Mouse (Mus musculus): ENCODE results near the gene Arl14. TPM values are rescaled to one million over a fixed set of nuclear protein-coding genes. Genes with fewer than 3 reads are reported as not detected.
"Not testable (repeated sequence)": the region's sequence is repeated elsewhere in the genome, so short reads cannot be mapped to it uniquely, and the experiment has no call there.

Arl14 gene
- polyA plus RNA-seq, 1 experiment, result not detected

GRCm38 (mm10) chr3:69254676-69255075 is 32.5 kb downstream of the Arl14 start:
- Histone ChIP-seq H3K9me3 (no peaks in the 10 kb centered on the region), H3K4me1 (peaks cover 4% of the 10 kb centered on the region), H3K27me3 (replicated peaks) (peaks cover 2% of the 10 kb centered on the region), H3K4me3 (replicated peaks) (no peak overlapping the region), H3K36me3 (replicated peaks; ENCODE audit: low read length) (no peaks in the 10 kb centered on the region)
- no peak for TF ChIP-seq FLI1 (IDR thresholded peaks at IDR 0.05; ENCODE audit: low read length)
- no peak for TF ChIP-seq GATA1 (IDR thresholded peaks at IDR 0.05; ENCODE audit: borderline replicate concordance, low read length)

- TF ChIP-seq GATA1 (IDR thresholded peaks at IDR 0.05; ENCODE audit: borderline replicate concordance, low read length), result no peak
- TF ChIP-seq FLI1 (IDR thresholded peaks at IDR 0.05; ENCODE audit: low read length), result no peak
- Histone ChIP-seq H3K4me3 (replicated peaks) (no peak overlapping the region), H3K9me3 (no peaks in the 10 kb centered on the region), H3K36me3 (replicated peaks; ENCODE audit: low read length) (no peaks in the 10 kb centered on the region), H3K4me1 (no peaks in the 10 kb centered on the region; the same call in none of the 2 replicates), H3K27me3 (replicated peaks) (peaks cover 2% of the 10 kb centered on the region)
Observed at GRCm38 (mm10) chr3:69257049-69257699, 35.0 kb downstream of the Arl14 start.

GRCm38 (mm10) chr3:69263010-69263643 is 40.9 kb downstream of the Arl14 start:
- no peaks in the 10 kb centered on the region for H3K27me3 ChIP-seq (replicated peaks)
- H3K4me3 ChIP-seq (replicated peaks), result no peak overlapping the region
- H3K4me1 ChIP-seq, result no peaks in the 10 kb centered on the region
- H3K36me3 ChIP-seq (replicated peaks; ENCODE audit: low read length), result no peaks in the 10 kb centered on the region
- 0 out of 2 replicates have a peak, but pooled peaks cover 8% of the 10 kb centered on the region for H3K9me3 ChIP-seq
- TF ChIP-seq GATA1 (IDR thresholded peaks at IDR 0.05; ENCODE audit: borderline replicate concordance, low read length), result no peak
- TF ChIP-seq FLI1 (IDR thresholded peaks at IDR 0.05; ENCODE audit: low read length), result no peak

- H3K4me3 ChIP-seq (replicated peaks); H3K4me1 ChIP-seq; H3K27me3 ChIP-seq (replicated peaks); H3K9me3 ChIP-seq; H3K36me3 ChIP-seq (replicated peaks; ENCODE audit: low read length): not testable (repeated sequence)
Observed at GRCm38 (mm10) chr3:69264299-69264698, 42.1 kb downstream of the Arl14 start.

GRCm38 (mm10) chr3:69271812-69272211 is 49.6 kb downstream of the Arl14 start:
- H3K36me3 ChIP-seq (replicated peaks; ENCODE audit: low read length), result no peaks in the 10 kb centered on the region
- TF ChIP-seq GATA1 (IDR thresholded peaks at IDR 0.05; ENCODE audit: borderline replicate concordance, low read length) (no peak), FLI1 (IDR thresholded peaks at IDR 0.05; ENCODE audit: low read length) (no peak)
- H3K27me3 ChIP-seq (replicated peaks), result no peaks in the 10 kb centered on the region
- H3K4me3 ChIP-seq (replicated peaks), result no peak overlapping the region
- H3K9me3 ChIP-seq, result no peaks in the 10 kb centered on the region
- H3K4me1 ChIP-seq, result no peaks in the 10 kb centered on the region

Other genes with a start within 250 kb of the Arl14 start
- 0.10 TPM in 1 of 2 replicates, not detected in the other for gene Ift80, start 217.8 kb upstream of the Arl14 start, polyA plus RNA-seq (2012; ENCODE audit: insufficient read depth, low replicate concordance)
- gene Smc4, start 217.7 kb upstream of the Arl14 start, polyA plus RNA-seq (2012; ENCODE audit: insufficient read depth, low replicate concordance), result 28.7 and 32.9 TPM in 2 replicates
- gene Trim59, start 177.7 kb upstream of the Arl14 start, polyA plus RNA-seq (2012; ENCODE audit: insufficient read depth, low replicate concordance), result 0.35 TPM in 1 of 2 replicates, not detected in the other
- 4.2 and 5.1 TPM in 2 replicates for gene Kpna4, start 95.3 kb upstream of the Arl14 start, polyA plus RNA-seq (2012; ENCODE audit: insufficient read depth, low replicate concordance)
- gene Ppm1l, start 94.4 kb downstream of the Arl14 start, polyA plus RNA-seq (2012; ENCODE audit: insufficient read depth, low replicate concordance), result 0.10 and 0.23 TPM in 2 replicates

Measured in megakaryocyte, embryonic 14.5 days (primary cell).